Mouse (Mus musculus) heart, embryonic 16.5 days (tissue): ENCODE measurements around the gene Wdr47. TPM values are rescaled to one million over a fixed set of nuclear protein-coding genes. Genes with fewer than 3 reads are reported as not detected.

ENCODE experiments used
- ATAC-seq: fragments of 200-750 bp; cut with Nextera tagmentation; replicated peaks from 2 replicates; pipeline ENCODE4 v1.8.0; 2017; ENCODE audit warnings: moderate number of reproducible peaks; ENCODE audit not compliant: insufficient read depth, low FRiP score; ENCODE audit errors: extremely low read depth
- H3K27ac ChIP-seq: fragments of 300-500 bp; sonication (generic); 2 replicates; pipeline ENCODE4 v1.5.1; 2014; ENCODE audit warnings: mild to moderate bottlenecking, low read length, control low read depth, moderate library complexity
- H3K27me3 ChIP-seq: fragments of 300-500 bp; sonication (generic); 2 replicates; pipeline ENCODE4 v1.6.1; 2014; ENCODE audit warnings: low read length, mixed read lengths; ENCODE audit not compliant: control insufficient read depth, insufficient read depth
- H3K36me3 ChIP-seq: fragments of 300-500 bp; sonication (generic); 2 replicates; pipeline ENCODE4 v1.6.1; 2014; ENCODE audit not compliant: control insufficient read depth, insufficient read depth
- H3K4me1 ChIP-seq: fragments of 300-500 bp; sonication (generic); 2 replicates; pipeline ENCODE4 v1.6.1; 2014; ENCODE audit warnings: low read length, mixed read lengths; ENCODE audit not compliant: control insufficient read depth, insufficient read depth
- H3K4me2 ChIP-seq: fragments of 300-500 bp; sonication (generic); 2 replicates; pipeline ENCODE4 v1.6.1; 2014; ENCODE audit warnings: low read depth, mild to moderate bottlenecking, control low read depth, low read length
- H3K4me3 ChIP-seq: fragments of 300-500 bp; sonication (generic); 2 replicates; pipeline ENCODE4 v1.5.1; 2014; ENCODE audit warnings: mild to moderate bottlenecking, control low read depth, low read length
- H3K9ac ChIP-seq: fragments of 300-500 bp; sonication (generic); 2 replicates; pipeline ENCODE4 v1.6.1; 2014; ENCODE audit warnings: low read length, control low read depth
- H3K9me3 ChIP-seq: fragments of 300-500 bp; sonication (generic); replicated peaks from 2 replicates; pipeline ENCODE4 v1.6.1; 2016; ENCODE audit warnings: low read length; ENCODE audit not compliant: control insufficient read depth
- whole genome bisulfite sequencing: fragments of 180-500 bp; shearing (Covaris S2); extraction: QIAGEN DNeasy Blood & Tissue Kit; methylation state at CpG from one replicate; pipeline ENCODE4 v1.1.7; 2014; 5-methylcytosine and 5-hydroxymethylcytosine counted together
- microRNA-seq: library from miRNA; unstranded; fragments of <30 nt; microRNA quantifications from one replicate; pipeline ENCODE4, GENCODE M21; 2017
- polyA plus RNA-seq: library from polyadenylated mRNA; unstranded; fragments of >200 nt; fragmentation: Nextera tagmentation; extraction: Ambion mirVana; gene quantifications from 2 replicates; pipeline ENCODE4 v1.2.1, GENCODE M21; 2015

The Wdr47 gene
- polyA plus RNA-seq, 1 experiment from 2014 or later = 6.7 TPM

GRCm38 (mm10) chr3:108685701-108686100, 94.6 kb downstream of the Wdr47 start:
- 95% methylated on average over 7 of the region's 7 CpGs for WGBS
- Histone ChIP-seq H3K4me3 (no peak overlapping the region), H3K9ac (no peak overlapping the region), H3K4me1 (no peaks in the 10 kb centered on the region), H3K27ac (no peak overlapping the region), H3K27me3 (no peaks in the 10 kb centered on the region), H3K9me3 (no peaks in the 10 kb centered on the region), H3K36me3 (peaks cover 25% of the 10 kb centered on the region), H3K4me2 (no peak overlapping the region)
- ATAC-seq = no peak

DNA sequence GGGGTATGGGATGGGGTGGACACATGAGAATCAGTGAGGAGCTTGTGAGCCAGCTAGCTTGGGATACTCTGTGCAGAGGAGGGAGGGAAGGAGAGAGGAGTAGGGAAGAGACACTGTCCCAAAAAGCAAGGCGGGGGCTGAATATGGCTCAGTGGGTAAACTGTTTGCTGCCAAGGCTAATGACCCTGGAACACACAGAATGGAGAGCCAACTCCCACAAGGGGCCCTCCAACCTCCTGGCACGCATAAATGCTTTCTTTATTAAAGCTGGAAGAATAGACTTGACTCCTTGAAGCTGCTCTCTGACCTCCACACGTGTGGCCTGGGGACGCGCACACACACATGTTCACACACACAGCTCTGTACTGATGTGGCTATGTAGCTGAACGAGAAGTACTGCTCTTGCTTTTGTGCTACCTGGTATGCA, 97.9 kb downstream of the Wdr47 start:
- Histone ChIP-seq H3K9ac (no peak overlapping the region), H3K27ac (no peak overlapping the region), H3K4me2 (no peak overlapping the region), H3K4me3 (no peak overlapping the region), H3K4me1 (no peaks in the 10 kb centered on the region), H3K36me3 (peaks cover 9% of the 10 kb centered on the region), H3K9me3 (no peaks in the 10 kb centered on the region), H3K27me3 (no peaks in the 10 kb centered on the region)
- no peak for ATAC-seq
- 83% methylated on average over 6 of the region's 6 CpGs for WGBS

DNA sequence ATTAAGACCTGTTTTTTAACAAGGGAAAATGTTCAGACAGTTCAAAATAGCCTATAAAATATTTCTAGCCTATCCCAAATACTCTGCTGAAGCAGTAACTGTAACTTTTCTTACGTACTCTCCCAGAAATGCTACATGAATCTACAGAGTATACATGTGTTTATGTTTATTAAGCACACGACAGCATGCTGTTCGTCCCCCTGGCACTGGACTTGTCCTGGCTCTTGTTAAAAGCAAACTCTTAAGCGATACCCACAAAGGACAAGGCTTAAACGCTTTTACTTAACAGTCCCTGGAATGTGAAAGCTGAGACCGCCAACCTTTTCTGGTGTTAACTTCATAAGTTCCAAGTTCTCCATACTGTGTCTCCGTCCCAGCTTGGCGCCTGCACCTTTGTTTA, 98.4 kb downstream of the Wdr47 start:
- no peak for ATAC-seq
- H3K36me3 ChIP-seq = peaks cover 11% of the 10 kb centered on the region
- no peak overlapping the region for H3K4me3 ChIP-seq
- no peaks in the 10 kb centered on the region for H3K27me3 ChIP-seq
- H3K27ac ChIP-seq = no peak overlapping the region
- no peaks in the 10 kb centered on the region for H3K4me1 ChIP-seq
- 78% methylated on average over 8 of the region's 8 CpGs for WGBS
- no peak overlapping the region for H3K4me2 ChIP-seq
- H3K9me3 ChIP-seq = no peaks in the 10 kb centered on the region
- no peak overlapping the region for H3K9ac ChIP-seq

DNA sequence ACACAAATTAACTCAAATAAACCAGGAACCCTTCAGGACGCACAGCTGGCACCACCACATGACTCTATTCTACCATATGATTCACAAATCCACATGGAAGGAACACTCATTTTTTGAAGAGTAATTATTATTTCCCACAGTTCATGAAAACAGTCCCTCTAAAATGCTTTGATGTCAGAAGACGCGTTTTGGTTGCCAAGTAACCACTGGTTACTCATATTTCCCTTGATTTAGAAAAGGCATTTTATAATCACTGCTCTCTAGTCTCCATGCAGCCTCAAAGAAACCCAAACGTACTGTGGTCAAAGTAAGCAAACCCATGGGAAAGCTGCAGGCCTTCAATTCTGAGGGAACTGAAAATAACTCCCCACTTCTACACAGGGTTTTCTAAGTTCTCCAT, 98.9 kb downstream of the Wdr47 start:
- Histone ChIP-seq H3K4me2 (no peak overlapping the region), H3K9ac (no peak overlapping the region), H3K27ac (no peak overlapping the region), H3K9me3 (no peaks in the 10 kb centered on the region), H3K27me3 (no peaks in the 10 kb centered on the region), H3K4me1 (no peaks in the 10 kb centered on the region), H3K4me3 (no peak overlapping the region), H3K36me3 (peaks cover 14% of the 10 kb centered on the region)
- WGBS = 78% methylated on average over 4 of the region's 4 CpGs
- no peak for ATAC-seq

- no peak overlapping the region for H3K9ac ChIP-seq
- H3K9me3 ChIP-seq = no peaks in the 10 kb centered on the region
- ATAC-seq = no peak
- WGBS = 58% methylated on average over 9 of the region's 9 CpGs
- H3K27me3 ChIP-seq = no peaks in the 10 kb centered on the region
- H3K4me1 ChIP-seq = no peaks in the 10 kb centered on the region
- no peak overlapping the region for H3K4me2 ChIP-seq
- peaks cover 21% of the 10 kb centered on the region for H3K36me3 ChIP-seq
- H3K4me3 ChIP-seq = no peak overlapping the region
- H3K27ac ChIP-seq = no peak overlapping the region
Measured at GRCm38 (mm10) chr3:108694321-108694720, 103.2 kb downstream of the Wdr47 start.

Small RNAs within 50 kb of the gene (microRNA-seq; reads per million reads assigned to microRNA genes)
- not detected for gene Gm22860

Other genes starting within 250 kb of the Wdr47 start
- gene Mybphl, start 226.4 kb upstream of the Wdr47 start, polyA plus RNA-seq = 47.6 and 84.1 TPM in 2 replicates
- 21.9 and 23.0 TPM in 2 replicates for gene Psrc1, start 207.4 kb upstream of the Wdr47 start, polyA plus RNA-seq
- gene Celsr2, start 175.7 kb upstream of the Wdr47 start, polyA plus RNA-seq = 2.7 and 3.9 TPM in 2 replicates
- 82.7 and 87.2 TPM in 2 replicates for gene Sars, start 146.1 kb upstream of the Wdr47 start, polyA plus RNA-seq
- 0.41 and 0.46 TPM in 2 replicates for gene 1700013F07Rik, start 57.1 kb upstream of the Wdr47 start, polyA plus RNA-seq
- gene 5330417C22Rik, start 54.7 kb upstream of the Wdr47 start, polyA plus RNA-seq = 1.9 and 2.9 TPM in 2 replicates
- 30.8 and 33.3 TPM in 2 replicates for gene Tmem167b, start 28.8 kb upstream of the Wdr47 start, polyA plus RNA-seq
- 26.6 and 29.9 TPM in 2 replicates for gene Taf13, start 19.6 kb upstream of the Wdr47 start, polyA plus RNA-seq
- 52.2 and 63.3 TPM in 2 replicates for gene Clcc1, start 62.6 kb downstream of the Wdr47 start, polyA plus RNA-seq
- 28.9 and 31.5 TPM in 2 replicates for gene Gpsm2, start 131.0 kb downstream of the Wdr47 start, polyA plus RNA-seq
- gene Aknad1, start 148.4 kb downstream of the Wdr47 start, polyA plus RNA-seq = 0.10 TPM in 1 of 2 replicates, not detected in the other
- 32.2 and 33.1 TPM in 2 replicates for gene Stxbp3, start 249.2 kb downstream of the Wdr47 start, polyA plus RNA-seq